Mouse (Mus musculus): ENCODE data around the gene Gm17584. TPM values are rescaled to one million over a fixed set of nuclear protein-coding genes. Genes with fewer than 3 reads are reported as not detected.
"Not testable (repeated sequence)": the region's sequence is repeated elsewhere in the genome, so short reads cannot be mapped to it uniquely, and the experiment has no call there.

Gene Gm17584
- total RNA-seq (2021) = not detected

GRCm38 (mm10) chrX:124500263-124500662, at the start of gene Gm17584:
Gm17584 (plus strand) TSS chrX:124500563.
- DNase-seq (ENCODE audit: low spot score); intact Hi-C loops (cut with DNase I): not testable (repeated sequence)

Other genes starting within 250 kb of the Gm17584 start
- gene Gm17469, start 129.3 kb downstream of the Gm17584 start, total RNA-seq (2021) = not detected